Mouse (Mus musculus) lung, postnatal 36 days (tissue): ENCODE data around the gene Upp2.

ENCODE experiments used
- DNase-seq: peaks from one replicate; pipeline ENCODE4 v3.0.0; 2022; ENCODE audit warnings: mixed read lengths

Upp2 gene

GRCm38 (mm10) chr2:58552296-58552695 is 14.8 kb upstream of the Upp2 start:
- DNase-seq = no peak

DNA sequence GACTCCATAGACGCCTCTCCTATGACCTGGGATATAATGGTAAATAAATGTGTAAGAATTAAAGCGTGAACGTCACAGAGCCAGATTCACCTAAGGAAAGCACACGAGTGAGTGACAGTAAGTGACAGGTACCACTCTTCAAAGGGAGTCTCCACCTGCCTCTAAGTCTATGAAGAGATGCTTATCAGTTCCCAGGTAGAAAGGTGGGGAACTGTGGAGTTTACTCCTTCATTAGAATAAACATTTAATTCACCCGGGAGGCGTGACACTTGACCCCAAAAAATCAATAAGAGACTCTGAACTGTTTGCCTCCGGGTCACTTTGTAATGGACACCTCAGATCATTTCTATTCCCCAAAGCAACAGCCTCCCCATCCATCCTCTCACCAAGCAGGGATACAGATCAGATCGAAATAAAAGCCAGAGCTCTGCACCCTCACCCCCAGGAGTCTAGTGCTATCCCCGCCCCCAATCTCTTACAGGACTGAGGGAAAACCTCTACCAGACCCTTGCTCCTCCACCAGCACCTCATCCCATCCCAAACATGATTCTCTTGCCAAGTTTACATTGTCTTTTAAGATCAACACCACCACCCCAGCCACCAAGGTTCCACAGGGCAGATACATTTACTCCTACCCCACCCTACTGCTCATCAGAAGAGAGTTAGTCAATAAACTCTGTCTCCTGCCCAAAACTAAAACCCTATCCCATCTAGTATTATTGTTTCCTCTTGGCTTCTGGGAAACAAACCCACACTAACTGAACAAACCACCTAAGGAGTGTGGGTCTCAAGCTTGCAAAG is 9.9 kb upstream of the Upp2 start:
- no peak for DNase-seq

DNA sequence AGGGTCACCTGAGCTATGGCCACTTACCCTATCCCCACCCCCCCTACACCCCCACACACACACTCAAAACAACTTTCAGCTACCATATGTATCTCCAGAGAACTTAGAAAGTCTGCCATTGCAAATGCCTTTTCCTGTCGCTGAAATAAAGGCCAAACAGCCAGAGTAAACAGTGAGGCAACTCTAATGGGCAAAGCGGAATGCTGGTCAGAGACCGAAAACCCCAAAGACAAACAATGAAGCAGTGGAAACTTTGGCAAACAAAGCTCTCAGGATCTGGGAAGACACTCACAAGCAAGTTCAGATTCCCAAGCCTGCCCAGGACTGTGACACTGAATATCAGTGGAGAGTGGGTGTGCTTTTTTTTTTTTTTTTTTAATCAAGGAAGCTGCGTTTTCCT is 5.0 kb upstream of the Upp2 start:
- DNase-seq = peak; percentile 59

- DNase-seq = peak; percentile 32
Observed at GRCm38 (mm10) chr2:58565267-58565666, 1.8 kb upstream of the Upp2 start.

GRCm38 (mm10) chr2:58566049-58566409 is 1.1 kb upstream of the Upp2 start:
- DNase-seq = no peak

- peak; percentile 70 for DNase-seq
Observed at GRCm38 (mm10) chr2:58566410-58567065, 560 bp upstream of the Upp2 start.

DNA sequence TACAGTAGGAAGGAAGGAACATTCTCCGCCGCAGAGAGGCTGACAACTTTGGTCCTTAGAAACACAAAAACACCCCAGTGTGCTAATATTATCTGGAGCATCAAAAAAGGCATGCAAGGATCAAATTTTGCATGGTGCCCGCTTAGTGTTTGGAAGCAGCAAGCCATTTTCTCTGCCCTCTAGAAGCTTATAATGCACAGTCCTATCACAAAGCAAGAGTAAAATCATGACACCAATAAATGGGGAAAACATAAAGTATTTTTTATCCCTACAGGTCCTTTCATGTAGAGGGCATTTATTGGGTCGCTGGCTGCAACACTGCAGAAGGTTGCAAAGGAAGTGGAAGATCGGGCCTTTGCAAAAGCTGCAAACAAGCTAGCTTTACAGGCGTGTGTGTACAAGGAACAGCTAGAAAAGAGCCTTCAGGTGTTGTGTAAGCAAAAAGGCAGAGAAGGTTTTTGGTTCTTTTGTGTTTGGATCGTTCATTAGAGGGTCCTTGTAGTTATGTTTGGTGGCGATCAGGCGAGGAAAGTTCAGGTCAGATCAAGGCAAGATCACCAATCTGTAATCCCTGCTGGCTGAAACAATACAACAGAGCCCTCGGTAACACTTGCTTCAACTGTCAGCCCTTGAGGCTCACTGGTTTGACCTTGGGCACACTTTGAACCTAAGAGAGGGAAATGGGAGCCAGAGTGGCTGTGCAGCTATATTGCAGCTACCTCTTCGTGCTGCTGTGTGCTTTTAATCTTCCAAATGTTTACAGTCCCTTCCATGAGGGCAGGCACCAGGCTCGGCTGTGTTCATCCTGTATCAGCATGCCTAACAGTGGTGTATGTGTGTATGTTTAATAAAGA is 995 bp downstream of the Upp2 start:
- DNase-seq = no peak

DNA sequence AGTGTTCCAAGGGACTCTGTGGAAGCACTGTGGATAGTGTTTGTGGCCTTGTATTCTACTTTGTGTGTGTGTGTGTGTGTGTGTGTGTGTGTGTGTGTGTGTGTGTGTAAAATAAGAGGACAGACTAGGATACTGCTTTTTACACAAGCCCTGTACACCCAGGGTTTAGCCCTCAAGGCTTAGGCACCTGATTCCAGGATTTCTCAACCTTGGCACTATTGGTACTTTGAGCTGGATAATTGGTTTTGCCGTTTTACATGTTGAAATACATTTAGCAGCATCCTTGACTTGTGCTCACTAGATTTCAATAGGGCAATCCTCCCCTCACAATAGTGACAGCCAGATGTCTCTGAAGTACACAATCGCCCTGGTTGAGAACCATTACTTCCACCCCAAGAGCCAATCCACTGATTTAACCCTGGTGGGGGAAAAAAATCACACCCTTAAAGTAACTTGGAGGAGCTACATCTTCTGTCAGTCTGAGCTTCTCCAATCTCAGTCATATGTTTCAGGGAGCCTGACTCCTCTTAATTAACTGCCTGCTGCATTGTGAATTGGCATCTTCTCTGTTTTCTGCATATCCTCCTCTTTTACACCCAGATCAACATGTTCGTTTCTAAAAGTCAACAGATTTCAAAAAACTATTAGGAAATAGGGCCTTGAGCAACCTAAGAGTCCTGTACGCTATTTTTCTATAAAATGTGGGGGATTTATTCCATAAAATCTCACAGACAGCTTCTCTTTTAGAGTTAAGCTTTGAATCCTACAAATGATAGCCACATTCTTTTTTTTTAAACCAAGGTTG is 1.9 kb downstream of the Upp2 start:
- no peak for DNase-seq

GRCm38 (mm10) chr2:58574167-58574566 is 7.1 kb downstream of the Upp2 start:
- no peak for DNase-seq

DNA sequence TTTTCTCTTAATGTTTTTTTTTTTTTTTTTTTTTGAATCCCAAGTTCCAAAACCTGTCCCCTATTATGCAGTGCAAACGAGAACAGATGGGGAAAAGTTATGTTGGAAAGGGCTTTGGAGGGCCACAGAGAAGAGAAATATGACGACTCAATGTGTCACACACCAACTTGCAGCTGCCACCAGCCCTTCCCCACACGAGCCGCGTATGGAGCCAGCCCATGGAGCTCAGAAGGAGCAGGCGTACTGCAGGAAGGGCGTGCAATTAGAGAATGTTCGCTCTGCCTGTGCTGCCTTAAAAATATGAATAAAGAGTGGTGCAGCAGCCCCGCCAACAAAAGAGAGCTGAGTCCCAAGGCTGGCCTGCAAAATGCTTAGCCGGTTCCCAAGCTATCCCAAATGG is 19.2 kb downstream of the Upp2 start:
- no peak for DNase-seq

DNA sequence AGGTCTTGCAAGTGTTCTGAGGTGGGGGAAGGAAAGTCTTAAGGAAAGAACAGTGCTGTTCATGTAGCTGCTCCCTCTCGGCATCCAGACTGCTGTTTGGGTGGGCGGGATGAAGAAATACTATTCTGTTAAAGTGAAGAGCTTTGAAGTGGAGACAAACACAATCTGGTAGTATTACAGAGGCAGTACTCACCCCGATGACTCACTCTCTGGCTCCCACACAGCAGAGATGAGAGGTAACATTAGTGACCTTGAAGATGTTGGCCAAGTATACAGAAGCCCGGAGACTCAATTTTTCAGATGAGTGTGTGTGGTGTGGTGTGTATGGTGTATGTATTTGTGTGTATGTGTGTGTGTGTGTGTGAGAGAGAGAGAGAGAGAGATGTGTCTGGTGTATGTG is 22.5 kb downstream of the Upp2 start:
- DNase-seq = peak; percentile 67

- DNase-seq = no peak
Observed at GRCm38 (mm10) chr2:58590055-58590454, 23.0 kb downstream of the Upp2 start.

DNA sequence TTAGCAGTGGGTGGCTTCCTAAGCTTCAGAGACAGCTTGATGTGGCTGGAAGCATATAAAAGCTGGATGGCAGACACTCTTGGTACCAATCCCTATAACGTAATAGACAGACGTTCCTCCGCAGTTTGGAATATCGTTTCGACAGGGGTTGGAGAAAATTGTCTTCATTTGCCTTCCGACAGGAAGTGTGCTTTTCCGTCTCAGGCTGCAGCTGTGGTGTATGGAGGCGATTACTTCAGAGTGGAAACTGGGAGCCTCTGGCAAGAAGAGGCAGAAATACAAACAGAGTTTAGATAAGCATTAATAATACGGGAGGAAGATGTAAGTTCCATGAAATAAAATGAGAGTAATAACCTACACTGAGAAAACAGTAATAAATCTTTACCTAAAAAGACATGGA is 28.3 kb downstream of the Upp2 start:
- DNase-seq = no peak

DNA sequence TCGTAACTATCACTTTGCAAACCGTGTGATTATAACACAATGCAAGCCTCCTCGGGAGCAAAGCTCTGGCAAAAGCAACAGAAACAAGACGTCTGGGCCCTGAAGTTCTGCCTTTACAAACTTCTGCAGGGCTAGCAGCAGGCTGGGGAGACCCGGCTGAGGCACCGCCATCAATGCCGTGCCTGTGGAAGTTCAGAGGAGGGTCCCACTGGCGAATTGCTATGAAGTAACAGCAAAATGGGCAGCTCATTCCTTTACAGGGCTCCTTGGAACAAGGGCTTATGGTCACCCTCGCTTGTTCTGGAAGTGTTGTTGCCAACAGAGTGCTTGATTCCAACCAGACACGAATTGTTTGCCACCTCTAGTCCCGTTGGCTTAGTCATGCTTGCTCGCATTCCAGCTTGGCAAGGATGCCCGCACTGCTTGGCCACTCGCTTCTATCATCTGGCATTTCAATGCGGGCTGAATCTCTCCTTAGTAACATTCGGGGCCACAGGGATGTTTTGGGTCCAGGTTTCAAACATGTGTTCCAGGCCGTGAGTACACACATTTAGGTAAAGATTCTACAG is 29.8 kb downstream of the Upp2 start:
- DNase-seq = no peak

DNA sequence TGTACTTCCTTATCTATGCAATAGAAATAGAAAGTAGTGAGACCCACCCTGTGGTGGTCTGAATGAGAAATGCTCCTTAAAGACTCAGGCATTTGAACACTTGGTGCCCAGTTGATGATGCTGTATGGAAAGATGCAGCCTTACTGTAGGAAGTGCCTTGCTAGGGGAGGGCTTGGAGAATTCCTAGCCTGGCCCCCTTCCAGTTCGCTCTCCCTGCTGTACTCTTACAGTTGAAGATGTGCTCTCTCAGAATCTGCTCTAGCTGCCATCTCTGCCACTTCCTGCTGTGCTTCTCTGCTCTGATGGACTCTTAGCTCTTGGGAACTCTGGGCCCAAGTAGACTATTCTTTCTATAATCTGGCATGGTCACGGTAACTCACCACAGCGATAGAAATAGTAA is 30.5 kb downstream of the Upp2 start:
- no peak for DNase-seq

- DNase-seq = no peak
Observed at GRCm38 (mm10) chr2:58599639-58600038, 32.5 kb downstream of the Upp2 start.

GRCm38 (mm10) chr2:58601382-58601781 is 34.3 kb downstream of the Upp2 start:
- DNase-seq = no peak

DNA sequence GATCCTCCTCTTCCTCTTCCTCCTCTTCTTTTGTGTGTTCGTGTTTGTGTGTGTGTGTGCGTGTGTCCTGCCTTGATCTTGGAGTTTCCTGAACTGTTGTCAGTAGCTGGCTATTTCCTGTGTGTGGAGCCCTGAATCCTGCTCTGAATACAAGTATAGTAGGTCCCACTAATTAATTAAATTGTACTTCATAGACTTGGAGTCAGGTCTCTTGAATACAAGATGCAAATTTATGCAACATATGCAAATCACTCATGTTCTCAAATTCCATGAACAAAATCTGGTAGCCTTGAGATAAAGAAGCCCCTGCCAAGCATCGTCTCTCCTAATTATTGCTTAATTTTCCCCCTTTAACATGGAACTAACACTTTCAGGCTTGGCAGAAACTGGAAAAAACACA is 36.3 kb downstream of the Upp2 start:
- DNase-seq = no peak

DNA sequence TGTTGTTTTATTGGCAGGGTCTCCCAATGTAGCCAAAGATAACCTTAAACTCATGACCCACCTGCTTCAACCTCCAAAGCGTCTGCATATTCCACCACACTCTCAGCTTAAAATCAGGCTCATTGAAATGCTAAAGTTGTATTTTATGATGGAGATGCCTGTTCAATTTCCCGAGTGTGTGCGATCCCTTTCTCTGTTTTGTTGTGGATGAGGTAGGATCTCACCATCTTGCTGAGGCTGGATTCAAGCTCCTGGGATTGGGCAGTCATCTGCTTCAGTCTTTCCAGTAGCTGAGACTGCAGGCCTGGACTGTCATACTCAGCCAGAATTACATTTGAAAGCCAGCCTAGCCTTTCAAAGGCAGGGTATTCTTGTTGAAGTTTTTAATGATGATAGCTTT is 37.7 kb downstream of the Upp2 start:
- no peak for DNase-seq

- DNase-seq = no peak
Observed at GRCm38 (mm10) chr2:58613720-58614119, 46.6 kb downstream of the Upp2 start.

GRCm38 (mm10) chr2:58614851-58615250 is 47.8 kb downstream of the Upp2 start:
- peak; percentile 33 for DNase-seq

- no peak for DNase-seq
Observed at GRCm38 (mm10) chr2:58615766-58616165, 48.7 kb downstream of the Upp2 start.

- no peak for DNase-seq
Observed at GRCm38 (mm10) chr2:58625186-58625585, 58.1 kb downstream of the Upp2 start.
